Mouse (Mus musculus) midbrain, embryonic 14.5 days (tissue): ENCODE measurements around the gene Misp. TPM values are rescaled to one million over a fixed set of nuclear protein-coding genes. Genes with fewer than 3 reads are reported as not detected.

ENCODE experiments used
- ATAC-seq: fragments of 200-750 bp; cut with Nextera tagmentation; 2 replicates; pipeline ENCODE4 v1.8.0; 2017; ENCODE audit warnings: moderate number of reproducible peaks, moderate library complexity; ENCODE audit not compliant: low FRiP score, low TSS enrichment
- DNase-seq: peaks from one replicate; pipeline ENCODE4 v3.0.0-alpha.2; 2015
- H3K27ac ChIP-seq: fragments of 300-500 bp; sonication (generic); replicated peaks from 2 replicates; pipeline ENCODE4 v1.5.1; 2014; ENCODE audit warnings: mild to moderate bottlenecking, low read depth, low read length, moderate library complexity
- H3K27me3 ChIP-seq: fragments of 300-500 bp; sonication (generic); 2 replicates; pipeline ENCODE4 v1.6.1; 2014; ENCODE audit warnings: low read length, control low read depth, mixed read lengths; ENCODE audit not compliant: control insufficient read depth, insufficient read depth
- H3K36me3 ChIP-seq: fragments of 300-500 bp; sonication (generic); 2 replicates; pipeline ENCODE4 v1.6.1; 2014; ENCODE audit warnings: low read length, control low read depth; ENCODE audit not compliant: control insufficient read depth, insufficient read depth
- H3K4me1 ChIP-seq: fragments of 300-500 bp; sonication (generic); 2 replicates; pipeline ENCODE4 v1.6.1; 2014; ENCODE audit warnings: mild to moderate bottlenecking, antibody characterized with exemption, low read length, control low read depth; ENCODE audit not compliant: control insufficient read depth, insufficient read depth
- H3K4me2 ChIP-seq: fragments of 300-500 bp; sonication (generic); 2 replicates; pipeline ENCODE4 v1.6.1; 2014; ENCODE audit warnings: mild to moderate bottlenecking, low read length, moderate library complexity
- H3K4me3 ChIP-seq: fragments of 300-500 bp; sonication (generic); replicated peaks from 2 replicates; pipeline ENCODE4 v1.5.1; 2014; ENCODE audit warnings: low read depth, low read length
- H3K9ac ChIP-seq: fragments of 300-500 bp; sonication (generic); replicated peaks from 2 replicates; pipeline ENCODE4 v1.6.1; 2014; ENCODE audit warnings: mild to moderate bottlenecking, low read length, moderate library complexity
- H3K9me3 ChIP-seq: fragments of 300-500 bp; sonication (generic); 2 replicates; pipeline ENCODE4 v1.6.1; 2016; ENCODE audit warnings: low read length, control low read depth, mixed read lengths; ENCODE audit not compliant: control insufficient read depth
- WGBS: fragments of 180-500 bp; shearing (Covaris S2); extraction: QIAGEN DNeasy Blood & Tissue Kit; methylation state at CpG from one replicate; pipeline ENCODE4 v1.1.7; 2014; 5-methylcytosine and 5-hydroxymethylcytosine counted together
- polyA plus RNA-seq: library from polyadenylated mRNA; unstranded; fragments of >200 nt; fragmentation: Nextera tagmentation; extraction: Ambion mirVana; gene quantifications from 2 replicates; pipeline ENCODE4 v1.2.1, GENCODE M21; 2014

Gene Misp
- polyA plus RNA-seq, 1 experiment from 2014 or later = 0.45 TPM

- no peaks in the 10 kb centered on the region for H3K27me3 ChIP-seq
- ATAC-seq = no peak
- H3K36me3 ChIP-seq = peaks cover 11% of the 10 kb centered on the region
- H3K9ac ChIP-seq = peak overlapping the region; percentile 74
- peaks cover 49% of the 10 kb centered on the region for H3K4me1 ChIP-seq
- DNase-seq = no peak
- peak overlapping the region; percentile 100 for H3K27ac ChIP-seq
- 14% methylated on average over 8 of the region's 8 CpGs for WGBS
- peak overlapping the region; percentile 98 for H3K4me3 ChIP-seq
- no peaks in the 10 kb centered on the region for H3K9me3 ChIP-seq
- H3K4me2 ChIP-seq = peak overlapping the region; percentile 90
These were observed 32.0 kb downstream of the Misp start for GRCm38 (mm10) chr10:79852827-79853226.

- 0% methylated on average over 15 of the region's 15 CpGs for WGBS
- Histone ChIP-seq H3K27ac (peak overlapping the region; percentile 100), H3K4me2 (peak overlapping the region; percentile 90), H3K4me3 (peak overlapping the region; percentile 98), H3K36me3 (peaks cover 11% of the 10 kb centered on the region), H3K27me3 (no peaks in the 10 kb centered on the region), H3K4me1 (peaks cover 55% of the 10 kb centered on the region), H3K9ac (peak overlapping the region; percentile 74), H3K9me3 (no peaks in the 10 kb centered on the region)
- DNase-seq (peak; percentile 94), ATAC-seq (peak; percentile 41)
These were observed 32.6 kb downstream of the Misp start for GRCm38 (mm10) chr10:79853392-79853791.

- under 1% methylated on average over 75 of the region's 75 CpGs for WGBS
- Histone ChIP-seq H3K36me3 (peaks cover 18% of the 10 kb centered on the region), H3K9me3 (no peaks in the 10 kb centered on the region), H3K4me1 (peaks cover 56% of the 10 kb centered on the region), H3K4me2 (peak within 1 kb of the TSS; percentile 93), H3K27ac (peak within 1 kb of the TSS; percentile 100), H3K27me3 (no peaks in the 10 kb centered on the region), H3K9ac (peak within 1 kb of the TSS; percentile 93), H3K4me3 (peak within 1 kb of the TSS; percentile 98)
- ATAC-seq = peak; percentile 93
- peak; percentile 100 for DNase-seq
These were observed 33.3 kb downstream of the Misp start, which contains the start of gene Ptbp1 for GRCm38 (mm10) chr10:79853860-79854795. Gene Ptbp1, plus strand, starts transcription at chr10:79854427.

GRCm38 (mm10) chr10:79854801-79855541 lies 34.2 kb downstream of the Misp start:
- peak; percentile 88 for DNase-seq
- Histone ChIP-seq H3K9me3 (no peaks in the 10 kb centered on the region), H3K4me3 (peak overlapping the region; percentile 98), H3K9ac (peak overlapping the region; percentile 93), H3K27ac (peak overlapping the region; percentile 100), H3K27me3 (no peaks in the 10 kb centered on the region), H3K4me1 (peaks cover 56% of the 10 kb centered on the region), H3K36me3 (peaks cover 27% of the 10 kb centered on the region), H3K4me2 (peak overlapping the region; percentile 93)
- ATAC-seq = peak; percentile 38
- WGBS = under 1% methylated on average over 83 of the region's 83 CpGs

- 4% methylated on average over 10 of the region's 10 CpGs for WGBS
- H3K4me1 ChIP-seq = peaks cover 56% of the 10 kb centered on the region
- H3K4me2 ChIP-seq = peak overlapping the region; percentile 93
- H3K27ac ChIP-seq = peak overlapping the region; percentile 100
- ATAC-seq (no peak), DNase-seq (peak; percentile 51)
- peak overlapping the region; percentile 93 for H3K9ac ChIP-seq
- H3K27me3 ChIP-seq = no peaks in the 10 kb centered on the region
- no peaks in the 10 kb centered on the region for H3K9me3 ChIP-seq
- peaks cover 34% of the 10 kb centered on the region for H3K36me3 ChIP-seq
- peak overlapping the region; percentile 98 for H3K4me3 ChIP-seq
These were observed 34.9 kb downstream of the Misp start for GRCm38 (mm10) chr10:79855558-79856184.

GRCm38 (mm10) chr10:79856280-79856679 lies 35.5 kb downstream of the Misp start:
- Histone ChIP-seq H3K27me3 (no peaks in the 10 kb centered on the region), H3K27ac (peak overlapping the region; percentile 26; the same call in 1 of the 2 replicates), H3K9ac (peak overlapping the region; percentile 93), H3K4me3 (peak overlapping the region; percentile 98), H3K9me3 (no peaks in the 10 kb centered on the region), H3K36me3 (peaks cover 40% of the 10 kb centered on the region), H3K4me1 (peaks cover 55% of the 10 kb centered on the region), H3K4me2 (peak overlapping the region; percentile 93)
- WGBS = 45% methylated on average over 6 of the region's 6 CpGs
- no peak for DNase-seq
- ATAC-seq = no peak

- Histone ChIP-seq H3K27ac (0 out of 2 replicates have a peak overlapping the region, but pooled peaks have one; percentile 26), H3K4me3 (peak overlapping the region; percentile 98), H3K36me3 (peaks cover 46% of the 10 kb centered on the region), H3K9me3 (no peaks in the 10 kb centered on the region), H3K9ac (peak overlapping the region; percentile 93), H3K27me3 (no peaks in the 10 kb centered on the region), H3K4me2 (peak overlapping the region; percentile 93), H3K4me1 (peaks cover 49% of the 10 kb centered on the region)
- WGBS = 58% methylated on average over 7 of the region's 7 CpGs
- no peak for DNase-seq
- no peak for ATAC-seq
These were observed 36.1 kb downstream of the Misp start for GRCm38 (mm10) chr10:79856704-79857451.

GRCm38 (mm10) chr10:79857452-79857811 lies 36.6 kb downstream of the Misp start:
- 29% methylated on average over 4 of the region's 4 CpGs for WGBS

More at GRCm38 (mm10) chr10:79857452-79857811, 36.6 kb downstream of the Misp start:
- no peaks in the 10 kb centered on the region for H3K27me3 ChIP-seq
- peaks cover 44% of the 10 kb centered on the region for H3K4me1 ChIP-seq
- H3K4me2 ChIP-seq = peak overlapping the region; percentile 93
- H3K36me3 ChIP-seq = peaks cover 51% of the 10 kb centered on the region
- DNase-seq = peak; percentile 69
- H3K27ac ChIP-seq = 0 out of 2 replicates have a peak overlapping the region, but pooled peaks have one; percentile 3
- no peak for ATAC-seq
- no peaks in the 10 kb centered on the region for H3K9me3 ChIP-seq
- H3K4me3 ChIP-seq = peak overlapping the region; percentile 98
- H3K9ac ChIP-seq = peak overlapping the region; percentile 93
